Mouse (Mus musculus) kidney, postnatal 10 days (tissue): ENCODE measurements at regions not wholly inside any gene's neighbourhood (a gene's known extent, or its start where the extent isn't known, plus 50 kb on each side); places are given as distances from the start of the nearest gene placed in this dataset.

ENCODE experiments used
- DNase-seq: peaks from one replicate; pipeline ENCODE4 v3.0.0; 2021; ENCODE audit warnings: mixed read lengths

- DNase-seq: no peak
These were observed 245.2 kb downstream of the Sv2b start for GRCm38 (mm10) chr7:75063816-75064215.

GRCm38 (mm10) chr7:75050231-75050630, 258.8 kb downstream of the Sv2b start:
- no peak for DNase-seq

GRCm38 (mm10) chr7:75049751-75050150, 259.3 kb downstream of the Sv2b start:
- peak; percentile 5 for DNase-seq

GRCm38 (mm10) chr7:75048822-75049221, 260.2 kb downstream of the Sv2b start:
- DNase-seq: no peak

- DNase-seq: no peak
These were observed 261.2 kb downstream of the Sv2b start for GRCm38 (mm10) chr7:75047827-75048226.

GRCm38 (mm10) chr7:75040871-75041270, 268.2 kb downstream of the Sv2b start:
- no peak for DNase-seq

- no peak for DNase-seq
These were observed 282.9 kb downstream of the Sv2b start for GRCm38 (mm10) chr7:75026191-75026590.

GRCm38 (mm10) chr7:75021966-75022365, 287.1 kb downstream of the Sv2b start:
- no peak for DNase-seq

- peak; percentile 12 for DNase-seq
These were observed 290.4 kb downstream of the Sv2b start for GRCm38 (mm10) chr7:75018640-75019039.

- no peak for DNase-seq
These were observed 300.6 kb downstream of the Sv2b start for GRCm38 (mm10) chr7:75008481-75008880.

GRCm38 (mm10) chr7:74990198-74990597, 318.9 kb downstream of the Sv2b start:
- peak; percentile 7 for DNase-seq

GRCm38 (mm10) chr7:74979479-74979878, 329.6 kb downstream of the Sv2b start:
- no peak for DNase-seq

- no peak for DNase-seq
These were observed 333.1 kb downstream of the Sv2b start for GRCm38 (mm10) chr7:74975986-74976385.

GRCm38 (mm10) chr7:74974448-74974847, 334.6 kb downstream of the Sv2b start:
- DNase-seq: no peak

- no peak for DNase-seq
These were observed 364.5 kb downstream of the Sv2b start for GRCm38 (mm10) chr7:74944421-74945098.

- peak; percentile 7 for DNase-seq
These were observed 366.1 kb downstream of the Sv2b start for GRCm38 (mm10) chr7:74942917-74943316.

- DNase-seq: no peak
These were observed 366.9 kb downstream of the Sv2b start for GRCm38 (mm10) chr7:74942146-74942545.

- DNase-seq: no peak
These were observed 374.7 kb upstream of the Slco3a1 start for GRCm38 (mm10) chr7:74929142-74929829.

- DNase-seq: no peak
These were observed 373.8 kb upstream of the Slco3a1 start for GRCm38 (mm10) chr7:74928226-74928927.

GRCm38 (mm10) chr7:74926729-74927128, 372.1 kb upstream of the Slco3a1 start:
- DNase-seq: peak; percentile 15

GRCm38 (mm10) chr7:74924156-74924555, 369.6 kb upstream of the Slco3a1 start:
- no peak for DNase-seq

GRCm38 (mm10) chr7:74908311-74908962, 353.9 kb upstream of the Slco3a1 start:
- DNase-seq: no peak

GRCm38 (mm10) chr7:74907391-74907790, 352.8 kb upstream of the Slco3a1 start:
- DNase-seq: no peak
